Mouse (Mus musculus): Measurements from ENCODE around the gene Acvr1.

GRCm38 (mm10) chr2:58521621-58522020 is 45.3 kb downstream of the Acvr1 start:
- TF ChIP-seq CTCF (IDR thresholded peaks at IDR 0.05; ENCODE audit: low read depth, low read length) (no peak), GATA1 (IDR thresholded peaks at IDR 0.05; ENCODE audit: borderline replicate concordance, low read length) (no peak), POLR2AphosphoS5 (IDR thresholded peaks at IDR 0.05; ENCODE audit: insufficient replicate concordance, low read depth, low read length) (no peak), TAL1 (conservative IDR thresholded peaks at IDR 0.05; ENCODE audit: low read depth, low read length) (no peak), GATA2 (IDR thresholded peaks at IDR 0.05; ENCODE audit: borderline replicate concordance, low read depth, low read length) (no peak)

All from G1E (cell line).